Mouse (Mus musculus) heart, embryonic 13.5 days (tissue): ENCODE data around the gene C4bp. TPM values are rescaled to one million over a fixed set of nuclear protein-coding genes. Genes with fewer than 3 reads are reported as not detected.
"Not testable (repeated sequence)": the region's sequence is repeated elsewhere in the genome, so short reads cannot be mapped to it uniquely, and the experiment has no call there.

Experiments used
- ATAC-seq: fragments of 200-750 bp; cut with Nextera tagmentation; 2 replicates; pipeline ENCODE4 v1.8.0; 2017; ENCODE audit warnings: moderate TSS enrichment; ENCODE audit not compliant: insufficient number of reproducible peaks, low FRiP score, low TSS enrichment; ENCODE audit errors: extremely low read depth
- H3K27ac ChIP-seq: fragments of 300-500 bp; sonication (generic); replicated peaks from 2 replicates; pipeline ENCODE4 v1.5.1; 2015; ENCODE audit warnings: moderate library complexity, mild to moderate bottlenecking, inconsistent platforms
- H3K27me3 ChIP-seq: fragments of 300-500 bp; sonication (generic); replicated peaks from 2 replicates; pipeline ENCODE4 v1.6.1; 2015; ENCODE audit warnings: mild to moderate bottlenecking, inconsistent platforms
- H3K36me3 ChIP-seq: fragments of 300-500 bp; sonication (generic); 2 replicates; pipeline ENCODE4 v1.6.1; 2015; ENCODE audit warnings: mild to moderate bottlenecking, inconsistent platforms
- H3K4me1 ChIP-seq: fragments of 300-500 bp; sonication (generic); 2 replicates; pipeline ENCODE4 v1.6.1; 2015; ENCODE audit warnings: inconsistent platforms
- H3K4me2 ChIP-seq: fragments of 300-500 bp; sonication (generic); 2 replicates; pipeline ENCODE4 v1.6.1; 2015; ENCODE audit warnings: inconsistent platforms, mild to moderate bottlenecking, moderate library complexity
- H3K4me3 ChIP-seq: fragments of 300-500 bp; sonication (generic); 2 replicates; pipeline ENCODE4 v1.5.1; 2015; ENCODE audit warnings: moderate library complexity, mild to moderate bottlenecking, inconsistent platforms
- H3K9ac ChIP-seq: fragments of 300-500 bp; sonication (generic); 2 replicates; pipeline ENCODE4 v1.6.1; 2015; ENCODE audit warnings: inconsistent platforms, mild to moderate bottlenecking, moderate library complexity
- H3K9me3 ChIP-seq: fragments of 300-500 bp; sonication (generic); 2 replicates; pipeline ENCODE4 v1.6.1; 2016; ENCODE audit warnings: inconsistent platforms
- WGBS: fragments of 180-500 bp; shearing (Covaris S2); methylation state at CpG from one replicate; pipeline ENCODE4 v1.1.7; 2015; ENCODE audit warnings: mixed read lengths; 5-methylcytosine and 5-hydroxymethylcytosine counted together
- polyA plus RNA-seq: library from polyadenylated mRNA; unstranded; fragments of >200 nt; fragmentation: Nextera tagmentation; extraction: Ambion mirVana; gene quantifications from 2 replicates; pipeline ENCODE4 v1.2.1, GENCODE M21; 2015

C4bp gene
- polyA plus RNA-seq, 1 experiment from 2014 or later, result not detected

- H3K27me3 ChIP-seq, H3K36me3 ChIP-seq, H3K27ac ChIP-seq, H3K4me3 ChIP-seq, ATAC-seq, H3K4me1 ChIP-seq, H3K4me2 ChIP-seq, H3K9ac ChIP-seq, H3K9me3 ChIP-seq: not testable (repeated sequence)
- WGBS, result 24% methylated on average over 5 of the region's 5 CpGs
These were observed 1.8 kb downstream of the C4bp start for GRCm38 (mm10) chr1:130659641-130660040.

GRCm38 (mm10) chr1:130644103-130644502 is 17.3 kb downstream of the C4bp start:
- WGBS, result 63% methylated on average over 4 of the region's 4 CpGs
- H3K4me1 ChIP-seq, result no peaks in the 10 kb centered on the region
- H3K4me2 ChIP-seq, result no peak overlapping the region
- H3K27me3 ChIP-seq, result no peaks in the 10 kb centered on the region
- H3K9ac ChIP-seq, result no peak overlapping the region
- H3K4me3 ChIP-seq, result no peak overlapping the region
- H3K9me3 ChIP-seq, result no peaks in the 10 kb centered on the region
- H3K36me3 ChIP-seq, result no peaks in the 10 kb centered on the region
- ATAC-seq, result no peak
- H3K27ac ChIP-seq, result no peak overlapping the region

DNA sequence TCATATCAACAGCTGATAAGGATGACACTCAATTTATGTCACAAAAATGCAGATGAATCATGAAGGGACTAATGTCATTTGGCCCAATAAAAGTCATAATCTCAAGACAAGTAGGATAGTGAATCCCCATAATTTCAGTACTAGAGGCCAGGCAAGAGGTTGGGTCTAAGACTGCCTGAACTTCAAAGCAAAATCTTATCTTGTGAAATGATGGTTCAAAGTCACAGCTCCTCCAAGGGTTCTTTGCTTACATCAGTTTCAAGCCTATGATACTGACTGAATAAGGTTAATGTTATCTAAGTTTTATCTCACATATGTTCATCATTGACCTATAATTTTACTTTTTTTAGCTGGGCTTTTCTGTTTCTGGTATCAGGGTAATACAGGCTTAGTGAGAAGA is 20.5 kb downstream of the C4bp start:
- H3K36me3 ChIP-seq, result no peaks in the 10 kb centered on the region
- H3K27me3 ChIP-seq, result no peaks in the 10 kb centered on the region

GRCm38 (mm10) chr1:130633761-130634410 is 27.5 kb downstream of the C4bp start:
- no peak overlapping the region for H3K27ac ChIP-seq
- WGBS, result 28% methylated on average over 16 of the region's 16 CpGs
- H3K9ac ChIP-seq, result no peak overlapping the region
- H3K27me3 ChIP-seq, result no peaks in the 10 kb centered on the region
- peak overlapping the region; percentile 31 for H3K4me2 ChIP-seq
- no peak overlapping the region; the same call in 1 of the 2 replicates for H3K4me3 ChIP-seq
- no peaks in the 10 kb centered on the region for H3K9me3 ChIP-seq
- ATAC-seq, result no peak
- no peaks in the 10 kb centered on the region for H3K4me1 ChIP-seq
- no peaks in the 10 kb centered on the region for H3K36me3 ChIP-seq

More for the DNA sequence above, 20.5 kb downstream of the C4bp start:
- no peaks in the 10 kb centered on the region for H3K4me1 ChIP-seq
- no peak overlapping the region for H3K4me2 ChIP-seq
- ATAC-seq, result no peak
- no peaks in the 10 kb centered on the region for H3K9me3 ChIP-seq
- no peak overlapping the region for H3K27ac ChIP-seq
- no peak overlapping the region for H3K9ac ChIP-seq
- H3K4me3 ChIP-seq, result no peak overlapping the region

DNA sequence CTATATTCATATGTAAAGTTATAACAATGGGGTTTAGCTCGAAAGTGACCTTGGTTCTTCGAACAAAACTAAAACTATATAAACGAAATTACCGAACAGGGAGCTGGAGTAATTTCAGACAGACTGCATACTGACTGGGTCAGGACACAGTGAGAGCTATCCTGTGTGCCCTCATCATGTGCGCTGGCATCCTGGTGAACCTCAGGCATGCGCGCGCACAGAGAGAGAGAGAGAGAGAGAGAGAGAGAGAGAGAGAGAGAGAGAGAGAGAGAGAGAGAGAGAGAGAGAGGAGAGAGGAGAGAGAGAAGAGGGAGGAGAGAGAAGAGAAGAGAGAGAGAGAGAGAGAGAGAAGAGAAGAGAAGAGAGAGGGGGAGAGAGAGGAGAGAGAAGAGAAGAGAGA is 28.1 kb downstream of the C4bp start:
- H3K4me3 ChIP-seq, result no peak overlapping the region
- H3K9ac ChIP-seq, result no peak overlapping the region
- no peaks in the 10 kb centered on the region for H3K36me3 ChIP-seq
- ATAC-seq, result no peak
- no peaks in the 10 kb centered on the region for H3K27me3 ChIP-seq
- no peaks in the 10 kb centered on the region for H3K9me3 ChIP-seq
- no peaks in the 10 kb centered on the region for H3K4me1 ChIP-seq
- H3K4me2 ChIP-seq, result no peak overlapping the region
- H3K27ac ChIP-seq, result no peak overlapping the region
- WGBS, result 73% methylated on average over 8 of the region's 8 CpGs

DNA sequence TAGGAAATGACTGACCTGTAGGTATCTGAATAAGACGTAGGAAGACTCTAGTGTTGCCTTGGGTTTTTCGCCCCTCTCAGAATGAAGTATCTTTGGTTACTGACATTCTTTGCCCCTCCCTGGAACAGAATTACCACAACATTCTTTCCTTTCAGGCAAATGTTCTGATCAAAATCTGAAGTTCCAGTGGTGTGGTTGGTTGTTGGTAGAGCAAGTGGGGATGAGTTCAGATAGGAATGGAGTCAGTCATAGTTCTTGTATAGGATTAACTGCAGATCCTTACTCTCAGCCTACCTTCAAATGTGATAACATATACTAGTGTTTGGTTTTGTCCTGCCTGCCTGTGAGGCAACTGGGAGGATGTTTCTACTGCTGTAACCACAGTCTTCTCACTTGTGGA is 31.9 kb downstream of the C4bp start, which contains the start of gene Zp3r:
Gene Zp3r, minus strand, starts transcription at position 101 of the 400 bp plus-strand sequence.
- no peaks in the 10 kb centered on the region for H3K27me3 ChIP-seq
- H3K9ac ChIP-seq, result no peak within 1 kb of the TSS
- no peaks in the 10 kb centered on the region for H3K9me3 ChIP-seq
- no peak within 1 kb of the TSS for H3K4me3 ChIP-seq
- no peak within 1 kb of the TSS for H3K4me2 ChIP-seq
- WGBS, result 67% methylated on average over 2 of the region's 2 CpGs
- H3K36me3 ChIP-seq, result no peaks in the 10 kb centered on the region
- H3K27ac ChIP-seq, result no peak within 1 kb of the TSS
- no peaks in the 10 kb centered on the region for H3K4me1 ChIP-seq
- ATAC-seq, result no peak

GRCm38 (mm10) chr1:130596291-130596690 is 65.1 kb downstream of the C4bp start:
- WGBS, result 85% methylated on average over 2 of the region's 2 CpGs
- ATAC-seq, result no peak

GRCm38 (mm10) chr1:130588659-130589058 is 72.8 kb downstream of the C4bp start:
- no peak for ATAC-seq
- H3K4me2 ChIP-seq, result no peak overlapping the region
- no peaks in the 10 kb centered on the region for H3K27me3 ChIP-seq
- H3K4me3 ChIP-seq, result no peak overlapping the region
- H3K4me1 ChIP-seq, result no peaks in the 10 kb centered on the region
- WGBS, result 71% methylated on average over 9 of the region's 9 CpGs
- H3K9me3 ChIP-seq, result no peaks in the 10 kb centered on the region
- no peak overlapping the region for H3K27ac ChIP-seq
- no peak overlapping the region for H3K9ac ChIP-seq
- no peaks in the 10 kb centered on the region for H3K36me3 ChIP-seq

More at GRCm38 (mm10) chr1:130596291-130596690, 65.1 kb downstream of the C4bp start:
- H3K4me1 ChIP-seq, result no peaks in the 10 kb centered on the region
- H3K4me3 ChIP-seq, result no peak overlapping the region
- H3K27ac ChIP-seq, result no peak overlapping the region
- H3K9ac ChIP-seq, result no peak overlapping the region
- H3K27me3 ChIP-seq, result no peaks in the 10 kb centered on the region
- H3K9me3 ChIP-seq, result no peaks in the 10 kb centered on the region
- no peaks in the 10 kb centered on the region for H3K36me3 ChIP-seq
- H3K4me2 ChIP-seq, result no peak overlapping the region

Other genes starting within 250 kb of the C4bp start
- not detected in 2 replicates for gene Cd55b, start 238.6 kb downstream of the C4bp start, polyA plus RNA-seq
- 11.1 and 13.6 TPM in 2 replicates for gene Cd55, start 198.9 kb downstream of the C4bp start, polyA plus RNA-seq
- not detected in 2 replicates for gene Zp3r, start 32.0 kb downstream of the C4bp start, polyA plus RNA-seq
- 0.11 TPM in 1 of 2 replicates, not detected in the other for gene Gm29427, start 54.2 kb upstream of the C4bp start, polyA plus RNA-seq
- 9.4 and 10.1 TPM in 2 replicates for gene Yod1, start 55.7 kb upstream of the C4bp start, polyA plus RNA-seq
- 5.3 and 6.7 TPM in 2 replicates for gene Pfkfb2, start 67.6 kb upstream of the C4bp start, polyA plus RNA-seq
- 1.0 TPM in 2 replicates for gene AA986860, start 70.3 kb upstream of the C4bp start, polyA plus RNA-seq
- gene Fcamr, start 139.3 kb upstream of the C4bp start, polyA plus RNA-seq, result 0.10 TPM in 1 of 2 replicates, not detected in the other
- gene Pigr, start 165.1 kb upstream of the C4bp start, polyA plus RNA-seq, result not detected in 2 replicates
- gene Fcmr, start 204.0 kb upstream of the C4bp start, polyA plus RNA-seq, result 1.1 TPM in 2 replicates
- not detected in 2 replicates for gene Il24, start 225.8 kb upstream of the C4bp start, polyA plus RNA-seq
- not detected in 2 replicates for gene Il20, start 249.8 kb upstream of the C4bp start, polyA plus RNA-seq